ENCODE assay signal across 29 mouse cellular contexts in genomic region chr10:22631528-22631927, GRCm38 (mm10). TPM values are rescaled to one million over a fixed set of nuclear protein-coding genes. Genes with fewer than 3 reads are reported as not detected.
DNase-seq lines count a peak whose midpoint lies in the region; ATAC-seq lines count a peak whose summit lies in the region.
"Had no signal": no experiment of that assay in that cellular context is flagged by ENCODE, and none has a peak within 500 bp of the region (broad histone marks: within the 10 kb centered on the region; RNA-seq: fewer than 3 reads in every experiment).

No protein-coding gene starts in this region.

- 54% methylated on average over 7 of the region's 7 CpGs for WGBS in kidney, embryonic 16.5 days
- 77% methylated on average over 7 of the region's 7 CpGs for WGBS in embryonic facial prominence, embryonic 15.5 days

- H3K4me1 ChIP-seq in kidney, embryonic 16.5 days (ENCODE audit: insufficient read depth, low read length): no peaks in the 10 kb centered on the region
- 0 out of 2 replicates have a peak, but pooled peaks cover 3% of the 10 kb centered on the region for H3K4me1 ChIP-seq in embryonic facial prominence, embryonic 15.5 days
- H3K4me1 ChIP-seq: heart, embryonic 12.5 days; liver, embryonic 15.5 days; midbrain, embryonic 15.5 days had no signal

- no peak overlapping the region for H3K4me2 ChIP-seq in kidney, embryonic 16.5 days (replicated peaks; ENCODE audit: low read depth, low read length)
- no peak overlapping the region for H3K4me2 ChIP-seq in embryonic facial prominence, embryonic 15.5 days (replicated peaks)
- H3K4me2 ChIP-seq: heart, embryonic 12.5 days; hindbrain, embryonic 14.5 days; limb, embryonic 12.5 days; liver, embryonic 15.5 days; lung, embryonic 14.5 days; midbrain, embryonic 15.5 days; neural tube, embryonic 15.5 days had no signal

- H3K9ac ChIP-seq in kidney, embryonic 16.5 days (replicated peaks; ENCODE audit: low read length): no peak overlapping the region
- no peak overlapping the region for H3K9ac ChIP-seq in embryonic facial prominence, embryonic 15.5 days
- H3K9ac ChIP-seq: heart, embryonic 12.5 days; hindbrain, embryonic 14.5 days; limb, embryonic 12.5 days; liver, embryonic 15.5 days; lung, embryonic 14.5 days; midbrain, embryonic 15.5 days; neural tube, embryonic 15.5 days had no signal

- peak; percentile 28 to 38 for DNase-seq in frontal cortex, postnatal 36 days (ENCODE audit: low spot score in 2 of 2)
- no peak for DNase-seq in frontal cortex, postnatal 14 days (ENCODE audit: low spot score in 2 of 2)
- DNase-seq in kidney, adult 18-20 months: no peak
- peak; percentile 59 for DNase-seq in right cerebral cortex, adult 18-20 months
- no peak for DNase-seq in right cerebral cortex, postnatal 4 days
- DNase-seq in gastrocnemius, postnatal 25 days: no peak
- DNase-seq: adrenal gland, postnatal 25 days; cerebellum, adult 18-20 months; cerebellum, postnatal 10 days; gastrocnemius, postnatal 36 days; heart, adult 2 months; kidney, adult 9 months; lung, embryonic 14.5 days; lung, postnatal 14 days; retina, postnatal 1 day; thymus, adult 2 months; thymus, postnatal 36 days had no signal

- no peaks in the 10 kb centered on the region for H3K27me3 ChIP-seq in kidney, embryonic 16.5 days (ENCODE audit: insufficient read depth, low read length)
- H3K27me3 ChIP-seq in embryonic facial prominence, embryonic 15.5 days: no peaks in the 10 kb centered on the region
- H3K27me3 ChIP-seq: heart, embryonic 12.5 days; limb, embryonic 12.5 days; liver, embryonic 15.5 days; midbrain, embryonic 15.5 days; neural tube, embryonic 15.5 days had no signal

- no peaks in the 10 kb centered on the region for H3K9me3 ChIP-seq in kidney, embryonic 16.5 days (ENCODE audit: low read length)
- no peaks in the 10 kb centered on the region for H3K9me3 ChIP-seq in embryonic facial prominence, embryonic 15.5 days (replicated peaks)
- H3K9me3 ChIP-seq: heart, embryonic 12.5 days; limb, embryonic 12.5 days; liver, embryonic 15.5 days; midbrain, embryonic 10.5 days; midbrain, embryonic 15.5 days; neural tube, embryonic 15.5 days had no signal

- H3K27ac ChIP-seq in kidney, embryonic 16.5 days (ENCODE audit: low read length): peak overlapping the region; percentile 18; the same call in 1 of the 2 replicates
- no peak overlapping the region for H3K27ac ChIP-seq in embryonic facial prominence, embryonic 15.5 days (replicated peaks)
- H3K27ac ChIP-seq: heart, adult 2 months; hindbrain, embryonic 14.5 days; limb, embryonic 12.5 days; liver, embryonic 15.5 days; midbrain, embryonic 10.5 days; midbrain, embryonic 15.5 days; neural tube, embryonic 15.5 days had no signal

- H3K4me3 ChIP-seq in kidney, embryonic 16.5 days (ENCODE audit: low read length): no peak overlapping the region
- no peak overlapping the region for H3K4me3 ChIP-seq in embryonic facial prominence, embryonic 15.5 days (replicated peaks)
- H3K4me3 ChIP-seq: heart, adult 2 months; heart, embryonic 12.5 days; limb, embryonic 12.5 days; liver, embryonic 15.5 days; midbrain, embryonic 10.5 days; midbrain, embryonic 15.5 days; neural tube, embryonic 15.5 days had no signal

- no peaks in the 10 kb centered on the region for H3K36me3 ChIP-seq in kidney, embryonic 16.5 days (ENCODE audit: insufficient read depth, low read length)
- no peaks in the 10 kb centered on the region for H3K36me3 ChIP-seq in embryonic facial prominence, embryonic 15.5 days
- H3K36me3 ChIP-seq: heart, embryonic 12.5 days; limb, embryonic 12.5 days; liver, embryonic 15.5 days; midbrain, embryonic 10.5 days; midbrain, embryonic 15.5 days; neural tube, embryonic 15.5 days had no signal

- ATAC-seq in kidney, embryonic 16.5 days (ENCODE audit: low FRiP score, low TSS enrichment): no peak
- 0 out of 2 replicates have a peak, but pooled peaks have one; percentile 39 for ATAC-seq in embryonic facial prominence, embryonic 15.5 days (ENCODE audit: insufficient number of reproducible peaks, low FRiP score, low TSS enrichment, low read depth)
- ATAC-seq: CD4-positive, CD25-positive, alpha-beta regulatory T cell, adult 4 months; forebrain, embryonic 14.5 days; midbrain, embryonic 15.5 days had no signal

RNA-seq across cellular contexts. Expression of gene Slc2a12, which starts 13.3 kb away (rescaled TPM):
- 2.3 and 2.6 TPM in 2 replicates for polyA plus RNA-seq in kidney, embryonic 16.5 days (2015; fragmentation: Nextera tagmentation; extraction: Ambion mirVana)
- polyA plus RNA-seq in embryonic facial prominence, embryonic 15.5 days (2015; fragmentation: Nextera tagmentation; extraction: Ambion mirVana): 3.7 and 3.8 TPM in 2 replicates
- 10 to 100 TPM in 1 of 2 experiments, 1 to 10 TPM in 1; 9.9 to 11.6 TPM for total RNA-seq in gastrocnemius, postnatal 25 days (2021)
- total RNA-seq: common myeloid progenitor, adult 5-6 weeks had no signal
- polyA plus RNA-seq: CD4-positive, CD25-positive, alpha-beta regulatory T cell, adult 4 months had no signal

Comparison
In these comparisons a context has a peak if more than half of its experiments do, and no peak if none do; other contexts are left out.
1. DNase-seq: peak in frontal cortex, postnatal 36 days (2 of 2) and right cerebral cortex, adult 18-20 months (single experiment); none in frontal cortex, postnatal 14 days (0 of 2), kidney, adult 18-20 months (single experiment), right cerebral cortex, postnatal 4 days (single experiment) and gastrocnemius, postnatal 25 days (single experiment).